15 mouse cellular contexts compared by ENCODE assay signal in the genomic region with DNA sequence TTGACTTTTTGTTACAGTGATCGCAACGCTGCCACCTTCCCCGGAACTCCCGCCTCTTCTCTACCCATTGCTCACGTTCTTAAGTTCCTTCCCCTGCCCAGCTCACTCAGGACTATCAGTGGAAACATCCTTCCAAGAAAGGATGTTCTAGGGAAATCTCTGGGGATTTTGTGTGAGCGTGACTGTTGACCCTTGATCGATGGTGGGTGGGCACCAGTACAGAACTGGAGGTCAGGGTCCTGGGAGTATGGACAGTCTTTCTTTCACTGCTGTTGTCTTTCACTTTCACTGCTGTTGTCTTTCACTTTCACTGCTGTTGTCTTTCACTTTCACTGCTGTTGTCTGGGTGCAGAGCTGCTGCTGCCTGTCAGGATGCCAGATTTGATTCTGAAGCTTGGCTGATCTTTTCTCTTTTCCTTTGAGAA. TPM values are rescaled to one million over a fixed set of nuclear protein-coding genes. Genes with fewer than 3 reads are reported as not detected.
DNase-seq lines count a peak whose midpoint lies in the region; TF ChIP-seq lines count a peak whose summit lies in the region.
"Had no signal": no experiment of that assay in that cellular context is flagged by ENCODE, and none has a peak within 500 bp of the region (broad histone marks: within the 10 kb centered on the region; RNA-seq: fewer than 3 reads in every experiment).

No protein-coding gene starts in this region.

- H3K36me3 ChIP-seq in spleen, adult 2 months (ENCODE audit: control insufficient read depth, insufficient read depth, low read length) = no peaks in the 10 kb centered on the region
- H3K36me3 ChIP-seq: forebrain, embryonic 10.5 days; hindbrain, embryonic 10.5 days; limb, embryonic 12.5 days; lung, embryonic 15.5 days; neural tube, embryonic 15.5 days had no signal

- no peaks in the 10 kb centered on the region for H3K27me3 ChIP-seq in spleen, adult 2 months (ENCODE audit: control insufficient read depth, insufficient read depth, low read length)
- no peaks in the 10 kb centered on the region for H3K27me3 ChIP-seq in cerebellum, adult 2 months (ENCODE audit: control insufficient read depth, insufficient read depth, low read length)
- H3K27me3 ChIP-seq: limb, embryonic 12.5 days; lung, embryonic 15.5 days; neural tube, embryonic 15.5 days had no signal

- peak overlapping the region; percentile 49; the same call in 1 of the 2 replicates for H3K4me3 ChIP-seq in spleen, adult 2 months (ENCODE audit: extremely low read depth, insufficient read depth, insufficient read length)
- peak overlapping the region; percentile 61 for H3K4me3 ChIP-seq in brown adipose tissue, adult 24 weeks (ENCODE audit: insufficient read depth, low read depth, low read length)
- H3K4me3 ChIP-seq in cerebellum, adult 2 months (replicated peaks; ENCODE audit: insufficient read depth, low read depth, low read length) = no peak overlapping the region
- H3K4me3 ChIP-seq: forebrain, embryonic 10.5 days; hindbrain, embryonic 10.5 days; limb, embryonic 12.5 days; lung, embryonic 15.5 days; neural tube, embryonic 15.5 days had no signal

- no peaks in the 10 kb centered on the region for H3K4me1 ChIP-seq in spleen, adult 2 months (ENCODE audit: control insufficient read depth, insufficient read depth, insufficient read length)
- H3K4me1 ChIP-seq in brown adipose tissue, adult 24 weeks (ENCODE audit: control insufficient read depth, insufficient read depth, insufficient read length, low read length) = no peaks in the 10 kb centered on the region
- no peaks in the 10 kb centered on the region for H3K4me1 ChIP-seq in cerebellum, adult 2 months (ENCODE audit: control insufficient read depth, insufficient read depth, low read length)

- TF ChIP-seq CTCF in spleen, adult 2 months (IDR thresholded peaks at IDR 0.05; ENCODE audit: extremely low read depth, insufficient read depth, insufficient read length, insufficient replicate concordance) = no peak
- TF ChIP-seq CTCF in cerebellum, adult 2 months (IDR thresholded peaks at IDR 0.05; ENCODE audit: borderline replicate concordance, insufficient read depth, low read depth, low read length) = no peak

- 56% methylated on average over 7 of the region's 7 CpGs for WGBS in spleen, adult 2 months
- WGBS in cerebellum, adult 2 months = 62% methylated on average over 7 of the region's 7 CpGs

- DNase-seq in spleen, adult 2 months (ENCODE audit: low read depth in 1 of 2, low spot score in 2 of 2) = no peak
- DNase-seq in spleen, adult 18-20 months = no peak
- peak; percentile 5 to 28 for DNase-seq in CD8-positive naive resting alpha-beta T cell, adult 2 months (ENCODE audit: low read depth in 2 of 2, low spot score in 2 of 2)
- DNase-seq in natural killer cell, adult 2 months (ENCODE audit: low spot score in 2 of 2) = peak; percentile 1 to 4
- no peak for DNase-seq in right cerebral cortex, postnatal 14 days
- DNase-seq in cerebellum, adult 2 months = no peak
- DNase-seq: cerebellum, adult 18-20 months; kidney, postnatal 36 days; right cerebral cortex, adult 18-20 months had no signal

- H3K27ac ChIP-seq in spleen, adult 2 months (ENCODE audit: insufficient read depth, low read length) = peak overlapping the region; percentile 90
- H3K27ac ChIP-seq in brown adipose tissue, adult 24 weeks (replicated peaks; ENCODE audit: low read depth, low read length) = peak overlapping the region; percentile 72; the same call in 1 of the 2 replicates
- H3K27ac ChIP-seq in cerebellum, adult 2 months (ENCODE audit: insufficient read depth, low read length) = no peak overlapping the region
- H3K27ac ChIP-seq: forebrain, embryonic 10.5 days; hindbrain, embryonic 10.5 days; limb, embryonic 12.5 days; lung, embryonic 15.5 days; neural tube, embryonic 15.5 days had no signal

- TF ChIP-seq POLR2A in spleen, adult 2 months (IDR thresholded peaks at IDR 0.05; ENCODE audit: low read depth, low read length) = no peak
- no peak for TF ChIP-seq POLR2A in cerebellum, adult 2 months (IDR thresholded peaks at IDR 0.05; ENCODE audit: borderline replicate concordance, insufficient read depth, low read length)

RNA-seq across cellular contexts. Expression of a gene that starts 38.2 kb away (rescaled TPM):
- polyA plus RNA-seq in spleen, adult 2 months (2012; rRNA removed) = 0.08 and 0.29 TPM in 2 replicates
- polyA plus RNA-seq in brown adipose tissue, adult 24 weeks (2012; ENCODE audit: insufficient read depth, insufficient read length, missing spikeins) = 23.0 and 28.5 TPM in 2 replicates
- 0.51 and 0.52 TPM in 2 replicates for polyA plus RNA-seq in cerebellum, adult 2 months (2012; rRNA removed)

Comparison
In these comparisons a context has a peak if more than half of its experiments do, and no peak if none do; other contexts are left out.
1. DNase-seq: peak in CD8-positive naive resting alpha-beta T cell, adult 2 months (2 of 2) and natural killer cell, adult 2 months (2 of 2); none in spleen, adult 2 months (0 of 2), spleen, adult 18-20 months (0 of 2), right cerebral cortex, postnatal 14 days (single experiment) and cerebellum, adult 2 months (0 of 2).
2. RNA of a gene that starts 38.2 kb away (polyA plus RNA-seq): 23.0 to 28.5 TPM in brown adipose tissue, adult 24 weeks; 0.51 to 0.52 TPM in cerebellum, adult 2 months and 0.08 to 0.29 TPM in spleen, adult 2 months; every median in the first group is over 10 times any median in the second.